In genomic region chr4:108272286-108272685, GRCm38 (mm10) we compare ENCODE assay signal across 18 mouse cellular contexts. TPM values are rescaled to one million over a fixed set of nuclear protein-coding genes. Genes with fewer than 3 reads are reported as not detected.
"Had no signal": no experiment of that assay in that cellular context is flagged by ENCODE, and none has a peak within 500 bp of the region (broad histone marks: within the 10 kb centered on the region; RNA-seq: fewer than 3 reads in every experiment).

No protein-coding gene starts in this region.

- H3K9ac ChIP-seq: limb, embryonic 12.5 days; liver, embryonic 13.5 days; neural tube, embryonic 13.5 days; stomach, embryonic 15.5 days had no signal

- DNase-seq: kidney, postnatal 10 days; kidney, postnatal 4 days; liver; liver, embryonic 13.5 days; lung, adult 18-20 months; lung, postnatal 36 days; midbrain, embryonic 14.5 days; retina, postnatal 1 day; right cerebral cortex, postnatal 4 days; spleen, adult 18-20 months; thymus, adult 2 months; thymus, postnatal 25 days had no signal

- H3K4me2 ChIP-seq: limb, embryonic 12.5 days; liver, embryonic 13.5 days; neural tube, embryonic 13.5 days; stomach, embryonic 15.5 days had no signal

- H3K4me1 ChIP-seq: limb, embryonic 12.5 days; liver, embryonic 13.5 days; stomach, embryonic 15.5 days had no signal

- H3K4me3 ChIP-seq: layer of hippocampus, adult 2 months; limb, embryonic 12.5 days; liver, embryonic 13.5 days; neural tube, embryonic 13.5 days; stomach, embryonic 15.5 days had no signal

- H3K27me3 ChIP-seq: limb, embryonic 12.5 days; liver, embryonic 13.5 days; neural tube, embryonic 13.5 days; stomach, embryonic 15.5 days had no signal

- H3K9me3 ChIP-seq: limb, embryonic 12.5 days; liver, embryonic 13.5 days; neural tube, embryonic 13.5 days; stomach, embryonic 15.5 days had no signal

- H3K27ac ChIP-seq: layer of hippocampus, adult 2 months; limb, embryonic 12.5 days; liver, embryonic 13.5 days; neural tube, embryonic 13.5 days; stomach, embryonic 15.5 days had no signal

RNA-seq across cellular contexts. Expression of gene Zyg11a, which starts 54.4 kb away (rescaled TPM):
- total RNA-seq: layer of hippocampus, adult 2 months; left cerebral cortex, postnatal 36 days; megakaryocyte progenitor cell, adult 5-6 weeks had no signal
- polyA plus RNA-seq: limb, embryonic 12.5 days; midbrain, embryonic 14.5 days; neural tube, embryonic 13.5 days had no signal
